Mouse (Mus musculus) lung, postnatal 0 days (tissue): Measurements from ENCODE around the gene Kalrn.

Experiments used
- CTCF ChIP-seq: IDR thresholded peaks from 2 replicates; pipeline ENCODE4 v1.5.1; 2016; ENCODE audit warnings: antibody characterized with exemption, mild to moderate bottlenecking
- EP300 ChIP-seq: IDR thresholded peaks from 2 replicates; pipeline ENCODE4 v1.6.1; 2016; ENCODE audit warnings: antibody characterized with exemption, mild to moderate bottlenecking, control low read depth

DNA sequence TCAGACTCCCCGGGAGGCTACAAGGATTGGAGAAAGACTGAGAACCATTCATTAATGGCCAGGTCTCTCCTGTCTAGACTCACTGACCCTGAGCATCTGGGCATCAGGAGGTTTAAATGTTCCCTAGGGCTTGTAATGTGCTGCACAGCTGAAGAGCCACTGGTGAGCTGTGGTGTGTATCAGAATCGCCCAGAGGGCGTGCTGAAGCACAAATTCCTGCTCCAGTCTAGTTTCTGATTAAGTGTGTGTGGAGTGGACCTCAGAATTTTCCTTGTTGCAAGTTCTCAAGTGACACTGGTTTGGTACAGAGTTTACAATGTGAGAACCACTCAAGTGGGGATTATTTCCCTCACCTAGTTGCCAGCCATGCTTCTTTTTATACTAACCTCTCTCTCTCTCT, 473.5 kb downstream of the Kalrn start:
- TF ChIP-seq CTCF, result peak; percentile 26
- peak; percentile 34; the same call in 1 of the 2 replicates for TF ChIP-seq EP300
